Mouse (Mus musculus) left cerebral cortex, adult 9 months (tissue): Measurements from ENCODE around the gene Il10rb.

Source experiments
- DNase-seq, 2 experiments: peaks; one replicate each; pipeline ENCODE4 v3.0.0; 2022; ENCODE audit warnings: low spot score in 2 of 2

Gene Il10rb

DNA sequence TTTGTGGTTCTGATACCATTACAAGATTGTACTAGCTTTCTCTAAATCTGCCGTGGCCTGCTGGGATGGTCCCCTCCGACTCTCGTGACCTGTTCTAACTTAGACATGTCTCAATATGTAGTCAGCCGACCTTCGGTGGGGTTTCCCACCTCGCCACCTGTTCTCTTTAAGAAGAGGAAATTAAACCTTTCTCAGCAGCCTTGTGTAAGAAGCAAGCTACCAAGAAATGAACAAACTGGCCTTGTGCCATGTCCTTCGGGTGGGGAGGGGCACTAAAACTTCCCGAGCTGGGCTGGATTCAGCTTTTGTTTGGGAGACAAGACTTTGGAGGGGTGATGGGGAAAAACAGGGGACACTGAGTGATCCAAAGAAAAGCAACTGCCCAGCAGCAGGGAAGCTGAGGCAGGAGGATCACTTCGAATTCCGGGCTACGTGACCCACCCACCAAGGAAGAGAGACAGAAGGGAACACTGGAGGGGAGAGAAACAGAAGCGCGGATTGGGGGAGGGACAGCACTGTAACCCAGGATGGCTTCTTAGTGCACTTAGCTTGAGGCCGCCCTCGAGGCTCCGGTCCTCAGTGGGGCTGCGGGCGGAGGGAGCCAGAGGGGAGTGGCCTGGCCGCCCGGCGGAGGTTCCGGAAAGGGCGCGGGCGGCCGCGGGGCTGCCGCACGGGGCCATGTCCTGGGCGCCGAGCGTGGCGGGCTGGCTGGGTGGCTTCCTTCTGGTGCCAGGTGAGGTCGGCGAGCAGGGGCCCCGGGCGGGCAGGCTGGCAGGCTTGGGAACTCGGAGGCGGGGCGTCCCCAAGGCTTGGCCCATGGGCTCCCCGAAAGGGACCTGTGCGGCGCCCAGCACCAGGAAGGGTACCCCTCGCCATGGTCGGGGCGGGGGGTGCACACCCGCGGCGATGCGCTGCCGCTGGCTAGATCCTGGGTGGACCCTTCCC, at the start of gene Il10rb:
Il10rb (plus strand) TSS at position 525 of the 945 bp plus-strand sequence.
- DNase-seq, result peak in 1 of 2 experiments; percentile 34

GRCm38 (mm10) chr16:91356760-91357525, 49.0 kb upstream of the Il10rb start:
- no peak for DNase-seq

DNA sequence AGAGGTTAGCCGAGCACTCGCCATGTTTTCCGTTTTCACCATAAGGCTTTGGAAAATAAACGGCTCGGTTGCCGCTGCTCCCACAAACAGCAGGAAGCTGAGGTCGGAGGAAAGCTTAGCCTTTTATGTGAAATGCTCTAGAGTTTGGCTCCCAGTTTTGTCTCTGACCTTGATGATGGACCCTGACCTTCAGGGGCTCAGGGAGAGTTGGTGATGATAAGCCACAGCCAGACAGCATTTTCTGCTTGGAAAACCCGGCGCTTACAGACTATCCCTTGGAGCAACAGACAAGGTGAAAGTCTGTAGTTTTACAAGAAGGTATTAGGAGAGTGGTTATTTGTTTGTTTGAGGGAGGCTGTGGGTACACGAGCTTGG, 48.5 kb upstream of the Il10rb start:
- no peak for DNase-seq

DNA sequence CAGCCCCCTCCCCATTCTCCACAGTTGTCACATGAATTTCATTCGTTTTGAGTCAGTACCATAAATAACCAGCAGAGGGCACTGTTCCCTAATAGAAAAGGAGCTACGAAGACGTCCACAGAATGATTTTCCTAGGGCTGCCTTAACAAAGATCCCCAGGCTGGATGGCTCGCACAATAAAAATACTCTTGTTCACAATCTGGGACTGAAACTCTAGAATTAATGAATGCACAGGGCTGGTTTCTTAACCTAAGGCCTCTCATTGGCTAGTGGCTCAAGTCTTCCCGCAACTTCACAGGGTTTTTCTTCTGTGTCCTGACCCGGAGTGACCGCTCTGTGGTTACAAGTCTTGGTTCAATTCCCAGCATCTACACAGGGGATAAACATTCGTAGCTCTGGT, 47.4 kb upstream of the Il10rb start:
- peak in 1 of 2 experiments; percentile 64 for DNase-seq

DNA sequence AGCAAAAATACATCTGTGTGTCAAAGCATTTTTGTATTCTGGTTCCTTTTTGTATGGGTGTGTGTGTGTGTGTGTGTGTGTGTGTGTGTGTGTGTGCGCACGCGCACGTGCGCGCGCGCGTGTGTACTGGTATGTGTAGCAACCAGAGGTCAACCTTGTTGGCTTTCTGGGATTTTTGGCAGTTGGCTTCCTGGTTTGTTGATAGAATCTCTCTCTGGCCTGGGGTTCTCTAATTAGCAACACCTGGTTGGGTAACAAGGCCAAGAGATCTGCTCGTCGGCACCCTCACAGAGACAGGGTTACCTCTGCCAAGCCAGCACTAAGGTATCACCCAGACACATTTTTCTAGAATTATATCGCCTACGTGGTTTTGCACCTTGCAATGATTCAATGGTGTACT, 46.4 kb upstream of the Il10rb start:
- DNase-seq, result no peak

GRCm38 (mm10) chr16:91360162-91360561, 45.8 kb upstream of the Il10rb start:
- DNase-seq, result no peak

DNA sequence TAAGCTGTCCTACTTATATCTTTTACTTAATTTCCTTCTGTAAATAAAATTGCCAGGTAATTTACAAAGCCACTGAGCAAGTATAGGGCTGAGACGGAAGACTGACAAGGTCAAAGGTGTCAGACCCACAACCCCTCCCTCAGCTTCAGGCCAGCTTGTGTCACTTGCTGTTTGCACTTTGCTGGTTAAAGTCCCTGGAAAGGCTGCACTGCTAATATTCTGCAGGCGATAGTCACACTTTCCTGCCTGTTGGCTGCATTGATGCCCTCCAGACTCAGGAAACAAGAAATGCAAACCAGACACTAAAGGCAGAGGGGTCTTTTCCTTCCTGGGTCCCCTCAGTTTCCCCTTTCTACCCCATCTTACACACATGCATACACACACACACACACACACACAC, 44.0 kb upstream of the Il10rb start:
- DNase-seq, result no peak

DNA sequence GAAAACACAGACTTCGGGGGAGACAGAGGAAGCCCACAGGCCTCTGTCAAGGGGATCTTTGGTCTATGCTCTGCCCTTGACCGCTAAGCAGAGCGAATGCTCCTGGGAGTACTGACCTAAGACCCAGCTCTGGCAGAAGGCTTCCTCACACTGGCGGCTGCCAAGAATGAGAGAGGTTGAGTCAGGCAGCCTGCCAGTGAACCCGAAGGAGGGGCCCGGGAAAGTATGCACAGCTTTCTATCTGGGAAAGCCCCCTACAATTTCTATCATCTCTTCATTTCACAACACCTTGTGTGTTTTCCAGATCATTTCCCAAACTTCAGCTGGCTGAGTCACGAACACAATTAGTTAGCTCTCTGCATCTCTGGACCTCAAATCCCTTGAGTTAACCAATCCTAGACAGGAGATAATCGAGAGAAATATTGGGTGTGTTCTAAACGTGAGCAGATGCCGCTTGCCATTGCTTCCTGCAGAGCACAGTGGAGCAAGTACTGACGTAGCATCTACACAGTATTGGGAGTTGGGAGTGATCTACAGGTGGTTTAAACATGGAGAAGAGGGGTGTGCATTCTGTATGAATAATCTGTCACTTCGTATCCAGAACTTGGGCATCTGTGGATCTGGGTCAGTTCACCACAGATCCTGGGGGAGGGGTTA, 43.2 kb upstream of the Il10rb start:
- DNase-seq, result no peak

DNA sequence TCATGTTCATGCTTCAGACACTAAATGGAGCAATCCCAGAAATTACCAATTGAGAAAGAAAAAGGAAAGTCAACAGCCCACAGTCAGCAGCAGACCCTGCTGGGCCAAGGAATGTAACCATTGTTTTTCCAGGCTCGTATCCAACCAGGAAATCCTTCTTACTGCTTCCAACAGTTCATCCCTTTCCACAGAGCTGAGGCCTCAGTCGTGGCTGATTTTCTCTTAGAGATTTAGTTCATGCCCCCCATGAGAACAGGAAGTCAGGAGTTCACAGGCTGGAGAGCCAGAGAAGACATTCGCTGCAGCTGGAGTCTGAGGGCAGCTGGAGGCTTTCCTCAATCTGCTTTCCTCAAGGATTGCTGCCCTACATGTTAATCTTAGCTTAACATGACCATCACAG, 42.5 kb upstream of the Il10rb start:
- no peak for DNase-seq

DNA sequence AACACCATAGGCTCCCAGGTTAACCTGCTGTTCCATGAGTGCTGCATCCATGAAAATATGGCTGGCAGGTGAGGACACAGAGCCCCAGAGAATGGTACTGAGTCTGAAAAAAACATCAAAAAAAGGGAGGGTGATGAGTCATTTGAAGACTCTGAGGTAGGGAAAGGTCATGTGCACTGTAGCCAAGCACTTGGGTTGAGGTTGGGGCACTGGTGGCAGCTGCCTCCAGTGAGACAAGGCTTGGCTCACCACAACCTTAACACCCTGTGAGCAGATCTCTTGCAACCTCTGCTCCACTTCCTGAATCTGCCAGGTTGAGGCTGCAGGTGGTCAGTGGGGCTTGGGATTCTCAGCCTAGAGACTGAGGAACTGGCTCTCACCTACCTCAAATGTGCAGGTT, 39.4 kb upstream of the Il10rb start:
- DNase-seq, result no peak

DNA sequence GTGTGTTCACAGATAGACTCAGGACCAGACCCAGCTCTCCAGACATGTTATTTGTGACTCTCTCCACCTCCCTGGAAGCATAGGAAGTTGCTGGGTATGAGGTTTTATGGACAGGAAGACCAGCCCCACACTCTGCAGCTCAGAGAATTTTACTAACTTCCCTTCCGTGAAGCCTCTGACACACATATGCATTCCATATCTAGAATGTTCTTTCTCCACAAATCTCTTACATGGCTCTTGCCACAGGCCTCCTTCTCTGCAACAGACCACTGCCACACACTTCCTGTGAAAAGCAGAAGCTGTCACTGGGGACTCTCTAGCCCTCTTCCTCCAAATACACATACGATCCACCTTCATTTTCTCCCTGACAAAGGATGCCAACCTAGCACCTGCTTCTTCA, 38.9 kb upstream of the Il10rb start:
- no peak for DNase-seq

- peak; percentile 42 to 68 for DNase-seq
Measured at GRCm38 (mm10) chr16:91372577-91373472, 33.1 kb upstream of the Il10rb start, which contains the start of gene Ifnar2. Ifnar2 (plus strand) TSS chr16:91372783.

- no peak for DNase-seq
Measured at GRCm38 (mm10) chr16:91373473-91374252, 32.3 kb upstream of the Il10rb start.

GRCm38 (mm10) chr16:91374253-91374634, 31.7 kb upstream of the Il10rb start:
- DNase-seq, result no peak

GRCm38 (mm10) chr16:91376701-91377100, 29.3 kb upstream of the Il10rb start:
- DNase-seq, result no peak

DNA sequence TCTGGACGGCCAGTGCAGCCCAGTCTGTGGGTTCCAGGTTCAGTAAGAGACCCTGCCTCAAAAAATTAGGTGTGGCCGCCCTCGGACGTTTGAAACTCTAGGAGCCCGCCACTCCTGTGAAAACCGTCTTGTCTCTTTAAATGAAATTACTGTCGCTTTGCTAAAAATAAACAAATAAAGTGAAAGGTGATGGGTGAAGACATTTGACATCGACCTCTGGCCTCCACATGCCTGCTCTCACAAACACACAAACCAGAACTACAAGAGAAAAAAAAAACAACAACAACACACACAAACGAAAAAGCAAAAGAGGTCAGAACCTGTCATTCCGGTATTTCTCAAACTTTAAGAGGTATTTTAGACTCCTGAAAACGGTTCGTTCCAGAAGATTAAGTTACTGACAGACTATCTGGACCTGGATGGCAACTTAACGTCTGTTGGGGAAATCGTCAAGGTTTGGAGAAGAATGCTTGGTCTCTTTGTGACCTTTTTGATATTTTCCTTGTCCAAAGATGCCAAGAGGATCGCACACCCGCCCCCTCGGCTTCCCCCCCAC, 27.5 kb upstream of the Il10rb start:
- DNase-seq, result no peak

DNA sequence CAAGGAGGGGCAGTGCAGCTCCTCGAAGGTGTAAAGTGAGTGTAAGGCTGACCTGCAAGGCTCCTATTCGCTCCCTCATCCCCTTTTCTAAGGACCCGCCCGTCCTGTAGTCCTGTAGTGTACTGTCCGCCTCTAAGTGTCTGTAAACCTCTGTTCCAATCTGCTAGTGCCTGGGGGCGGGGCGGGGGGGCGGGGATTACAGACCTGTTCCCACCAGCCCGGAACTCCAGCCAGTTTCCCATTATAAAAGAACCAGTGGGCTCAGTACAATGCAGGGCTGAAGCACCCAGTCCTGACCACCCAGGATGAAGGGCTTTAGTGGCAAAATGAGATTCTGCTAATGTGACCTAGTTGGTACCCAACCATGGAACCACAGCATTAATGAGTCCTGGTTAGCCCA, 27.0 kb upstream of the Il10rb start:
- DNase-seq, result no peak

- DNase-seq, result no peak
Measured at GRCm38 (mm10) chr16:91379412-91379811, 26.6 kb upstream of the Il10rb start.

GRCm38 (mm10) chr16:91380151-91380550, 25.8 kb upstream of the Il10rb start:
- DNase-seq, result no peak

DNA sequence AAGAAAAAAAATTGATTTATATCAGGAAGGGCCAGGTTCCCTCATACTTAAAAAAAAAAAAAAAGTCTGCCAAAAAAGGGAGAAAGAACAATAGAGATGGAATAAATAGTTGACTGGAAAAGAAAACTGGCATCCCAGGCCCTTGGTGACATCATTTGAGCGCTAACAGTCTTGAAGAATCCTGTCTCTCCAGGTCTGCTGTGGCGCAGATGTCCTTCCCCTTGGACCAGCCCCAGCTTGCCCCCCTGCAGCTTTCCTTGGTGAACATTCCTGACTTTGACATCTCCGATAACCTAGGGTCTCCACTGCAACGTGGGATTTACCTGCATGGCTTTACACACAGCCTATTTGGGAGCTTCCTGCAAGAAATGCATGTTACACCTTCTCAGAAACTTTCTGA, 24.4 kb upstream of the Il10rb start:
- DNase-seq, result no peak
